Mouse (Mus musculus): ENCODE data around the gene Gm42669.

The Gm42669 gene

DNA sequence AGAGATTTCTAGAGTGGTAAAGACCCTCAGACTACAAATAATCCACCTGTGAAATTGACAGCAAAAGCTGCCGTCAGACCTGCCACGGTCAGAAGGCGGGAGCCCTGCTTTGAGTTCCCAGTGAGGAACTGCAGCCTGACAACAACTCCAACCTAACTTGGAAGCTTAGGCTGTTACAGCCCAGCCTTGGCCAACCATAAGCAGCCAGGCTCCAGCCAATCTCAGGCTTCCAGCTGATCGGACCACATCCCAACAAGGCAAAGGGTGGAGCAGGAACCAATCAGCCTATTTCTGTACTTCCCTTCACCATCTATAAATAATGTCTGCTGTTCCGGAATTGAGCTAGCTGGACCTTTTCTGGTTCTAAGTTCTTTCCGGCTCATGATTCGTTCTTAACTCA lies 14.5 kb downstream of the Gm42669 start:
- DNase-seq: no peak

DNA sequence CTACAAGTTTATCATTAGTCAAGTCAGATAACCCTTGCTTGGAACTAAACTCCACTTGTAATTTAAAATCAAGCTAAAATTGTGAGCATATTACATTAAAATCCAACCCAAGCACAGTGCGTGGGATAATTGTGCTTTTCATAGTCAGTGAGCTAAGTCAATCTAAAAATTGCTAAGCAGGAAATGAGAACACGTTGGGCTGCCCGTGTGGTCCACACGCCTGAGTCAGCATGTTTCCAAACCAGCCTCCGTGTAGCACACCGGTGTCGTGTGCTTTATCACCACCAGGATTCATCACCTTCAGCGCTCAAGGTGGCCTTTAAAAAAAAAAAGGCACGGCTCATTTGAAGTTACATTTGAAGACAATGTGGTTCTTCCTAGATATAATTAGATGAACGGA lies 16.9 kb downstream of the Gm42669 start:
- no peak for DNase-seq

DNA sequence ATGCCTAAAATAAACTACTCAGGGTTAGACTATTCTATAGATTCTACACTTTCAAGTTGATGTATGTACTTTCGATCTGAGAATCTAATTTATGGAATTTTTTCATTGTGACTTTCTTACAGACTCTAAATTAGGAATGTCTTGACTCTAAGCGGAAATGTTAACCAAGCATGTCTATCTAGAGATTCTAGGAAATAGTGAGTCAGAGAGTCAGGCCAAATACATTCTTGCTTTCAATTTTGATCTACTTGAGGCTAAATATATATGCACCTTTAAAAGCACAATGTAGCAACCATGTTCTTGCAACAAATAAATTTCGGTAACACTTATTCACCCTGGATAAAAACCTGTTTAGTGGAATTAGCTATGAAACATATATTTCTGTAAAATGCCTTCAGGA lies 21.4 kb downstream of the Gm42669 start:
- DNase-seq: no peak

DNA sequence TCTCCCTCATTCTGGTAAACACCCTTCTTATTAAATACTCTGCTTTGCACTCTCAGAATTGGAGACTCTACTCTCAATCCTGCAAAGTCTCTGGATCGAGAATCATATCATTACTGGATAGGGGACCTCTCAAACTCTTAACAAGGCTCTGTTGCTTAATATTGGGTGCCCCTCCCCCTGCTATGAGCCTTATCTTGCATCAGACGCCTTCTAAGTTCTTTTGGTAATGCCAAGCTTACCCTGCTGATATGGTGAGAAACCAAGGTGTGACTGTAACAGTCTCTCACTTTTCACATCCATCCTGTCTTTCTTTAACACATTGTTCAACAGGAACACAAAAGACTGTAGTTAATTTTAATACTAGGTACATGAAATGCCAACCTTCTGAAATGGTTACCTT lies 26.2 kb downstream of the Gm42669 start:
- no peak for DNase-seq

DNA sequence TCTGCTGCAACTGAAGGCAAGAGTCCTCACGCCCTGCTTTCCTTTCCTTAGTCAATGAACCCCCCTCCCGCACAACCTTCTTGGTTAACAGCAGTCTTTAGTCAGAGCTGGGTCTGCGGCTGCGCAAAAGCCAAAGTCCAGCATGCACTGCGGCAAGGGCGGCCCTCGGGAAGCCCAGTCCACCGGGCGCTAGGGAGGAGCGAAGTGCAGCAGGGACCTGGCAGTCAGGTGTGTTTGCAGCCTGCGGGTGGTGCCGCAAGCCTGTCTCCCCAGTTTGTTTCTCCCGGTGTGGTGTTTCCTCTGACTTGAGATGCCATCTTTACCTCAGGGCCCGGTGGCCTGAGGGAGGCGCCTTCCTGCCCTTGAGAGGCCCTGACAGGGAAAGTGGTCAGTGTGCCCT lies 27.2 kb downstream of the Gm42669 start, which contains the start of gene 1700028K03Rik:
TSS of gene 1700028K03Rik (plus strand) at position 129 of the 400 bp plus-strand sequence.
- DNase-seq: no peak

DNA sequence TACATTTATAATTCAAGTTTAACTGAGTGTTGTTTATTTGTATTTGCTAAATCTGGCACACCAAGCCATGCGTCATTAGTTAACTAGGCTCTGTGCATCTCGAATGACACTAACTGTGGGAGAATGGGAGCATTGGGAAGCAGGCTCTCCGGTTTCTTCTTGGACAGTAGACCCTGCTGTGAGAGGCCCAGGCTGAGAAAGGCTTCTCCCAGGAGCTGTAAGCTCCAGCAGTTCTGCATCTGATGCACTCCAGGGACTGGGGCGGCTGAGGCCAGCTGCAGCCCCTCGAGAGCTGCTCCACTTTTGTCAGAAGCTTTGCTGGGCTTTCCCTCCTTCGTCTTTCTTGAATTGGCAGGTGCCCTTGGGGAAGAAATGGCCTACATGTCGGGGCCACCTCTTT lies 34.3 kb downstream of the Gm42669 start:
- no peak for DNase-seq

DNA sequence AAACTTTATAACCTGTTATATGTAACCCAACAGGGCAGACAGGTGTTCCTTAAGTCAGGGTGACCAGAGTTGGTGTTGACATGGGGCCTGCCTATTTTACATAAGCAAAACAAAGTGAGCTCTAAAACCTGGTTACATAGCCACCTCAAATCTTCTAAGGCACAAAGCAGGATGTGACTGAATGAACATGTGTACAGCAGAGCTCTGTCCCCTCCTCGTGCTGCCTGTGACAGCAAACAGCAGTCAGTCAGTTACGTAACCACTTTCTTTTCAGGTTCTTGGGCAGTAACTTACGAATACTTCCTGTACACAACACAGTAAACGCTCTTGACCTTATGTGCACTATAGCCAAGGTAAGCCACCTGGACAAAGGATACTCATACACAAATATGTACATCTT lies 38.5 kb downstream of the Gm42669 start:
- DNase-seq: no peak

DNA sequence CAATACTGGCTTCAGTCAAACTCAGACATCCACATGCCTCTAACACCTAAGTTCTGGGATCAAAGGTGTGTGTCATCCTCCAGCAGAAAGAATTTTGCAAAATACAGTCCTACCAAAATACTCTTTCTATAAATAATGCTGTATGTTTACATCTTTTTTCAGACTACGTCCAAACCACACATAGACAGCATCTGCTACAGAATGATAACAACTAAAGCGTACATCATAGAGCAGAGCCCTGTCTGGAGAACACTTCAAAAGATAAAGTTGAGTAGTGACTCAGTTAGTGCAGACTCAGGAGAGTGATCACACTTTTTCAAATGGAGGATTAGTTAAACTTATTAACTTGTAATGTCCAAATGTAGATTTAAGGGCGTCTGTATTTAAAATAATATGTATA lies 40.5 kb downstream of the Gm42669 start:
- DNase-seq: no peak

DNA sequence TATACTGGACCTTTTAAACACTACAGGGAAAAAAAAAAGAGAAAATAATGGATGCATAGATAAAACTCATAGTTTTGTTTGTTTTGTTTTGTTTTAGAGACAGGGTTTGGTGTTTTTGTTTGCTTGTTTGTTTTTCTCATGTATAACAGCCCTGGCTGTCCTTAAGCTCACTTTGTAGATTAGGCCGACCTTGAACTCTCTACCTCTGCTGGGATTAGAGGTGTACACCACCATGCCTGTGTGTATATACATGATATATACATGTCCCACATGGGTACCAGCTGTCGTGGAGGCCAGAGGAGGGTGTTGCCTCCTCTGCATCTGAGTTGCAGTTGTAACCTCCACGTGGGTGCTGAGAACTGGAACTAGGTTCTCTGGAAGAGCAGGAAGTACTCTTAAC lies 41.0 kb downstream of the Gm42669 start:
- no peak for DNase-seq

DNA sequence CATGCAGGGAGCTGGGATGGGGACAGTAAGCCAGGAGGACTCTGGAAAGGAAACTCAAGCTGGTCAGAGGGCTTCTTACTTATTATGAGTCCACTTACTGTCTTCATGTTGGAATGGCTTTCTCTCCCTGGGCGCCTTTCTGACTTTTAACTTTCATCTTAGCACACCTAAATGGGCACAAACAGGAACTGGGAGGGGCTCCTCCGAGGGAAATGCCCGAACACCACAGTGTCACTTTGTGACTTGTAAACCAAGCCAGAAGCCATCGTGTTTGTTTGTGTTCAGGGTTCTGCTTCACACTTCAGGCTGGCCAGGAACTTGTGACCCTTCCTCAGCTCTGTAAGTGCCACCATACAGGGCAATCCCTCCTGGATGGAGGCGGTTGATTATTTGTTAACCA lies 46.9 kb downstream of the Gm42669 start:
- DNase-seq: no peak

DNA sequence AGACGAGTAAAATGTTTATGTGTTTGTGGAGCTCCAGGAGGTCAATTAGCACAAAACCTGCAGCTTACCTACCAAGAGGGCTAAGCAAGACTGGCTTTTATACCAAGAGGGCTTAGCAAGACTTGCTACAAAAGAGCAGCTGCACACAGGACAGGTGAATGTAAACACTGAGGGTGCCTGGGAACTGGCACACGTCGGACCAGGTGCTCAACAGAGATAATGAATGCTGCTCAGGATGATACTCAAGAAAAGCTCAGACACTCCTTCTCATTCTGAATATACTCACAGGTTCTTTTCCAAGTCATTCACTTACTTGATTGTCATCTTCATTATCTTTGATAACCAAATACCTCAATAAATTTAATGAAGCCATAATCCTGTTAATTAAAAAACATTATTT lies 49.5 kb downstream of the Gm42669 start:
- no peak for DNase-seq

DNA sequence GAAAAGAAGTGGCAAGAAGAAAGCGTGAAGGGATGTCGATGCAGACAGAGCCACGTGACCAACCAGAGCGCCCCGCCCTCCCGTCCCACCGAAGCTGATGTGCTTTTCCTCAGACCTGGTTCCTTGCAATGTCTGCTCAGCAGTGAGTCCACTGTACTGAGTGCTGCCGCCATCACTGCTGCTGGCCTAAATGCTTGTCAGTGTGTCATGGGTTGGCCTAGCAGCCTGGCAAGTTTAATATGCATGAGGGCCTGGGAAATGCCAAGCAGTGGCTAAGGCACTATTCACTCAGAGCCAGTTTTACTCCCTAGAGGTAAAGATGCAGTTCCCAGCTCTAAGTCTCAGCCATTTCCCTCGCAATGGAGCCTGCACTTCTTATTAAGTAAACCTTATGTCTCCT lies 61.7 kb downstream of the Gm42669 start:
- no peak for DNase-seq

DNA sequence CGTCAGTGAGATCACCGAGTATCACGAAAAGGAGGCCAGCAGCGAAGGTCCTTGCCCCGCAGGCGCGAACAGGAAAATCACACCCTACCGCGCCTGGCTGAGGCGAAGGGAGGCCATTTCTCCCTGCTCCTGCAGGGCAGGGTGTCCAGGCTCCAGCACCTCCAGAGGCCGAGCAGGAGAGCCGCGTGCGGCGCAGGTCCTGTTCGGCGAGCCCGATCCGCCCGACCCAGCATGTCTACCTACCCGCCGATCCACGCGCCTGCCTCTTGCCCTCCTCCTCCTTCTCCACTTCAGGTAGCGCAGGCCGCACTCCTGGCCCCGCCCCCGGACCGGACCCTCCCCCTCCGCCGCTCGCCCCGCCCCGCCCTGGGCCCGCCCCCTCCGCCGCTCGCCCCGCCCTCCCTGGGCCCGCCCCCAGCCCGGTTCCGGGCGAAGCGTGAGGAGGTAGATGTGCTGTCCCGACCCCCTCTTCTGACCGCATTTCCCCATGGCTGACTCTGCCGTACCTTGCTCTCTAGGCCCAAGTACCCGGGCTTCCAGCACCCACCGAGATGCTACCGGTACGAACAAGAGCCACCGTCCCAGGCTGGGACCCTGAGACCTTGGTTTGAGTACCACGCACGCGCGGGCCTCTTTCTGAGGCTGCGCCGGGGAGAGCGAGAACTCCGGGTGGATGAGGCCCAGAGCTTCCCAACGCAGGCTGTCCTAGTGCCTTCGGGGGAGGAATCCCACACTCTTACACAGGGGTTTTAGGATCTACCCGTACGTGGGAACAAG lies 90.1 kb downstream of the Gm42669 start, which contains the start of the genes Rpap2 and Glmn:
TSS of gene Rpap2 (plus strand) at position 73 of the 777 bp plus-strand sequence.
TSS of gene Glmn (minus strand) at position 588 of the 777 bp plus-strand sequence.
- peak; percentile 83 for DNase-seq

DNA sequence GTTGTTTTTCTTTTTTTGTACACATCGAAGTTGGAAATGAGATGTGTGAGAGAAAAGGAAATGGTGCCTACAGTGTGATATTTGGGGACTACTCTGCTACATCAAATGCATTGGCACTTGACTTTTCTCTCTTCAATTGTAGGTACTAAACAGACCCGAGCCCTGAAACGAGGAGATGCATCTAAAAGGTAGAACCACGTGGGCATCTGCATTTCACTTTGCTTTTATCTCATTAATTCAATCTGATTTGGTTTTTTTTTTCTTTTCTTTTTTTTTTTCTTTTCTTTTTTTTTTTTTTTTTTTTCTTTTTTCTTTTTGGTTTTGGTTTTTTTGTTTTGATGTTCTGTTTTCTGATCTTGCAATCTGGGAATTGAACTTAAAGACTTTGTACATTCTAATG lies 91.0 kb downstream of the Gm42669 start:
- no peak for DNase-seq

DNA sequence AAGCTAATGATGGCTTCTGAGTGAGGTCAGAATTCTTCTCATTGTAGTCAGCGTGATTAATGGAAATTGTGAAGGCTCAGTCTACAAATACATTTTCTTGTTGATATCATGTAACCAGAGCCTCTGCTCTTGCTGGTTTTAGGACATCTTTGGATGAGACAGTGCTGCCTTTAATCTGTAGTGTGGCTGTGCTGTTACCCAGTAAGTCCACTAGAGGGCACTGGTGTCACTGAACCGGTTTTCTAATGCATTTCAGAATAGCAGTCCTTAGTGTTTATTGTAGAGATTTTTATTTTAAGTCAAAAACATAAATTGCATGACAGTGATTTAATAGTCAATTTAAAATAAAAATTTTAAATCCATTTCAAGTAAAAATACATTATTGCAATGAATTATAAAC lies 103.8 kb downstream of the Gm42669 start:
- peak; percentile 39 for DNase-seq

DNA sequence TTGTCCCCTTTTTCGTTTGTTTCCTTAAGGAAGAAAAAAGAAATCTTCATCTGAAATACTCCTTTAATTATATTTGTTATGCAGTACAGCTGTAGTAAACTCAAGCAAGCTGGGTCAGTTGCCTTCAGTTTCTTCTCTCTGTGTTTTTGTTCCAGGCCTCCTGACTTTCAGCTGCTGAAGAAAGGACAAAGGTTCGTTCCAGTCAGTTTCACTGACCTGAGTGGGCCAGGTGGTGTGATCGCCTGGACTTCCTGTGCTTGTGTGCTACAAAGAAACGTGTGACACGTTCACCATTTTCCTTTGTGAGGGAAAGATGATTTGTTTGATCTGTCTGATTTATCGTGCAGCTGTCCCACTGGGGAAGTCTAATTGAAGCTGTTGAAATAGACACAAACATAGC lies 110.6 kb downstream of the Gm42669 start:
- no peak for DNase-seq

DNA sequence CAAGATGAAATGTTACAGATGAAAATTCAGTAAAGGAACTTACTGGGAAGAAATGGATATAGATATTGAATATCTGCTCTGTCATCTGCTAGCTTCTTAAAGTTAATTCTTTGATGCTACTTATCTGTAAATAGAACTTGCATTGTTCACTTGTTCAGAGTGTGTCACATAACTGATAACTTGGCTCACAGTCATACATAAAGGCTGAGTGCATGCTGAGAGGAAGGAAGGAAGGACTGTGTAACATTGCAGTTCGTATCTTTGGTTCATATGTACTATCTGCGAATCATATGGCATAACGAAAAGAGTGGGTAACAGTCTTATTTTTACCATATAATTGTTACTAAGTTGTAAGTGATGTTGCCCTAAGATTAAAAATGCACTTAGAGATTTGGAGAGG lies 113.9 kb downstream of the Gm42669 start:
- DNase-seq: no peak

Measured in cerebellum, adult 11 months (tissue).